Mouse (Mus musculus): ENCODE results near the gene Rnf217.

DNA sequence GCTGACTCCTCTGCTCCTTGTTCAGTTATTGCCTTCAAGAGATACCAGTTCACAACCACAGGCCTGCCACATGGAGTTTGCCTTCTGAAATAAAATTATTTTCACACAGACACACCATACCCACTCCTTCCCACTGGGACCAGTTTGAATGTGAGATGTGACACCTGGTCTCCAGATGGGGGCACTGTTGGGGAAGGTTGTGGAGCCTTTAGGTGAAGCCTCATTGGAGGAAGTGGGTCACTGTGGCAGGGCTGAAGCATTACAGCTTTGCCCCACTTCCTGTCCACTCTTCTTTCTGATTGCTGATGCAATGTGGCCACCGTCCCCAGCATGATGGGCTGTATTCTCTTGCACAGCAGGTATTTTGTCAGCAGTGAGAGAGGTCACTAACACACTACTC is 89.6 kb downstream of the Rnf217 start:
- TF ChIP-seq CTCF (IDR thresholded peaks at IDR 0.05) (peak; percentile 53), EP300 (IDR thresholded peaks at IDR 0.05; ENCODE audit: insufficient read depth, low read depth, low read length) (no peak)

Data from heart, adult 2 months (tissue).